Mouse (Mus musculus): ENCODE measurements around the gene Phf21a. TPM values are rescaled to one million over a fixed set of nuclear protein-coding genes. Genes with fewer than 3 reads are reported as not detected.
A peak's percentile ranks its signal among the peaks of the same experiment; 100 is the strongest.

Phf21a gene
- polyA plus RNA-seq, 1 experiment from 2014 or later = 30.6 TPM

- no peaks in the 10 kb centered on the region for H3K36me3 ChIP-seq (ENCODE audit: control insufficient read depth, insufficient read depth, low read length)
- no peak overlapping the region for H3K9ac ChIP-seq (ENCODE audit: low read depth, low read length)
- WGBS = 31% methylated on average over 5 of the region's 5 CpGs
- H3K27ac ChIP-seq (ENCODE audit: low read depth, low read length) = 0 out of 2 replicates have a peak overlapping the region, but pooled peaks have one; percentile 35
- no peaks in the 10 kb centered on the region for H3K9me3 ChIP-seq (ENCODE audit: control insufficient read depth, low read length)
- peaks cover 6% of the 10 kb centered on the region for H3K4me1 ChIP-seq (ENCODE audit: control insufficient read depth, insufficient read depth, low read depth, low read length)
- H3K27me3 ChIP-seq (replicated peaks; ENCODE audit: control insufficient read depth, insufficient read depth, low read length) = no peaks in the 10 kb centered on the region
- no peak overlapping the region for H3K4me3 ChIP-seq (ENCODE audit: low read length)
- ATAC-seq = no peak
- no peak overlapping the region for H3K4me2 ChIP-seq (ENCODE audit: low read length)
Measured at GRCm38 (mm10) chr2:92301849-92302607, 209.1 kb downstream of the Phf21a start.

- H3K4me3 ChIP-seq (ENCODE audit: low read length) = no peak overlapping the region
- no peak for ATAC-seq
- 0 out of 2 replicates have a peak, but pooled peaks cover 1% of the 10 kb centered on the region for H3K4me1 ChIP-seq (ENCODE audit: control insufficient read depth, insufficient read depth, low read depth, low read length)
- no peaks in the 10 kb centered on the region for H3K27me3 ChIP-seq (replicated peaks; ENCODE audit: control insufficient read depth, insufficient read depth, low read length)
- no peaks in the 10 kb centered on the region for H3K36me3 ChIP-seq (ENCODE audit: control insufficient read depth, insufficient read depth, low read length)
- H3K9ac ChIP-seq (ENCODE audit: low read depth, low read length) = no peak overlapping the region
- WGBS = 83% methylated on average over 4 of the region's 4 CpGs
- no peak overlapping the region for H3K4me2 ChIP-seq (ENCODE audit: low read length)
- no peaks in the 10 kb centered on the region for H3K9me3 ChIP-seq (ENCODE audit: control insufficient read depth, low read length)
- H3K27ac ChIP-seq (ENCODE audit: low read depth, low read length) = no peak overlapping the region
Measured at GRCm38 (mm10) chr2:92312542-92312941, 219.6 kb downstream of the Phf21a start.

DNA sequence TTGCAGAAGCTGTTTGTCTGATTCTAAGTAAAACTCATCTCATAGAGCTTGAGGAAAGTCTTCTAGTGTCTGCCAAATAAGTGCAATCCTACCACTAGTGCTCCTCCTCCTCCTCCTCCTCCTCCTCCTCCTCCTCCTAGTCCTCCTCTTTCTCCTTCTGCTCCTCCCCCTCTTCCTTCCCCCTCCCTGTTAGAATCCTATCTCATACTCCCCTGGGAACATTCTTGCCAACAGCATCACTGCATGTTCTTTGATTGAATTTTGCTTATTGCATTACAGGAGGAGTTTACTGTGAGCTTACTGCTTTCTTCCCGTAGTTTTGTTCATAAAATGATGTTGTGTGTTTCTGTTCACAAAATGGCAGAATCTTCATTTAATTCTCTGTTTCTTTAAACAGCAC, 221.1 kb downstream of the Phf21a start:
- Histone ChIP-seq H3K9me3 (ENCODE audit: control insufficient read depth, low read length) (no peaks in the 10 kb centered on the region), H3K9ac (ENCODE audit: low read depth, low read length) (no peak overlapping the region), H3K4me3 (ENCODE audit: low read length) (no peak overlapping the region), H3K36me3 (ENCODE audit: control insufficient read depth, insufficient read depth, low read length) (no peaks in the 10 kb centered on the region), H3K4me1 (ENCODE audit: control insufficient read depth, insufficient read depth, low read depth, low read length) (no peaks in the 10 kb centered on the region), H3K27me3 (replicated peaks; ENCODE audit: control insufficient read depth, insufficient read depth, low read length) (no peaks in the 10 kb centered on the region), H3K4me2 (ENCODE audit: low read length) (no peak overlapping the region), H3K27ac (ENCODE audit: low read depth, low read length) (no peak overlapping the region)
- 79% methylated on average over 1 of the region's 1 CpGs for WGBS
- no peak for ATAC-seq

- 80% methylated on average over 3 of the region's 3 CpGs for WGBS
- Histone ChIP-seq H3K9ac (ENCODE audit: low read depth, low read length) (no peak overlapping the region), H3K9me3 (ENCODE audit: control insufficient read depth, low read length) (no peaks in the 10 kb centered on the region), H3K4me2 (ENCODE audit: low read length) (no peak overlapping the region), H3K4me1 (ENCODE audit: control insufficient read depth, insufficient read depth, low read depth, low read length) (no peaks in the 10 kb centered on the region), H3K4me3 (ENCODE audit: low read length) (no peak overlapping the region), H3K36me3 (ENCODE audit: control insufficient read depth, insufficient read depth, low read length) (no peaks in the 10 kb centered on the region), H3K27me3 (replicated peaks; ENCODE audit: control insufficient read depth, insufficient read depth, low read length) (no peaks in the 10 kb centered on the region), H3K27ac (ENCODE audit: low read depth, low read length) (no peak overlapping the region)
- ATAC-seq = no peak
Measured at GRCm38 (mm10) chr2:92316652-92317051, 223.7 kb downstream of the Phf21a start.

DNA sequence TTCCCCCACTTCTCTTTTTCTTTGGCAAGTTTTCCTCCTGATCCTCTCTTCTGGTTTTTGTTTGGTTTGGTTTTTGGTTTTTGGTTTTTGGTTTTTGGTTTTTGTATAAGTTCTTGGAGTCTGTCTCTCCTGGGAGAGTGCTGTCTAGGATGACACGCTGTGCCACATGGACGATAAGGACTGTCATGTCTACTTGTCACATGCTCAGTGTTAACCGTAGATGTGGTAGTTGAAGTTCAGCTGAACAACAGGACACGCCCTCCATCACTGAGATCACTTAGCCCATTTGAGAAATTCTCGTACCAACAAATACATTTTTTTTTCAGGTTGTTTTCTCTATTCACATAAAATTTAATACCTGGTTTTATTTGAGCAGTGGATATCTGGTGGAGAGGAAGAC, 224.3 kb downstream of the Phf21a start:
- WGBS = 85% methylated on average over 5 of the region's 5 CpGs
- H3K4me1 ChIP-seq (ENCODE audit: control insufficient read depth, insufficient read depth, low read depth, low read length) = no peaks in the 10 kb centered on the region
- no peaks in the 10 kb centered on the region for H3K9me3 ChIP-seq (ENCODE audit: control insufficient read depth, low read length)
- H3K27ac ChIP-seq (ENCODE audit: low read depth, low read length) = no peak overlapping the region
- no peak overlapping the region for H3K4me3 ChIP-seq (ENCODE audit: low read length)
- no peaks in the 10 kb centered on the region for H3K27me3 ChIP-seq (replicated peaks; ENCODE audit: control insufficient read depth, insufficient read depth, low read length)
- no peak overlapping the region for H3K4me2 ChIP-seq (ENCODE audit: low read length)
- no peak overlapping the region for H3K9ac ChIP-seq (ENCODE audit: low read depth, low read length)
- H3K36me3 ChIP-seq (ENCODE audit: control insufficient read depth, insufficient read depth, low read length) = no peaks in the 10 kb centered on the region
- ATAC-seq = no peak

- WGBS = 94% methylated on average over 2 of the region's 2 CpGs
- H3K9ac ChIP-seq (ENCODE audit: low read depth, low read length) = no peak overlapping the region
- ATAC-seq = no peak
Measured at GRCm38 (mm10) chr2:92322669-92323068, 229.8 kb downstream of the Phf21a start.

DNA sequence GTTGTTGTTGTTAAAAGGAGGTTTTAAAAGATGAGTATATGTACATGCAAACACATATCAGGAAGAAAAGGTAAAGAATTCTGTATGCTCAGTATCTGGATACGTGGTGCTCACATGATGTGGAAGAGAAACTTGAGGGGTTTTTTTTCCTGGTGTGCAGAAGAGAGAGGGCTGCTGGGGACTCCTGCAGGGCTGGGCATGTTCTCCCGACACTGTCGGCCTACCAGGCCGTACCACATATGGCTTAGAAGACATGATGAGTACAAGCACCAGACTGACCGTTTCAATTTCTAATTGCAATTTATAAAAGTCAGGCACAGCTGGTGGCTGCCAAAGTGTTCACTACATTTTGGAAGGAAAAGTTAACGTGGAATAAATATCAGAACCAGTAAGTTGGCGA, 232.8 kb downstream of the Phf21a start:
- peaks cover 13% of the 10 kb centered on the region for H3K36me3 ChIP-seq (ENCODE audit: control insufficient read depth, insufficient read depth, low read length)
- H3K27me3 ChIP-seq (replicated peaks; ENCODE audit: control insufficient read depth, insufficient read depth, low read length) = no peaks in the 10 kb centered on the region
- no peak overlapping the region for H3K27ac ChIP-seq (ENCODE audit: low read depth, low read length)
- H3K4me3 ChIP-seq (ENCODE audit: low read length) = no peak overlapping the region
- no peaks in the 10 kb centered on the region for H3K4me1 ChIP-seq (ENCODE audit: control insufficient read depth, insufficient read depth, low read depth, low read length)
- no peak for ATAC-seq
- 85% methylated on average over 7 of the region's 7 CpGs for WGBS
- no peaks in the 10 kb centered on the region for H3K9me3 ChIP-seq (ENCODE audit: control insufficient read depth, low read length)
- H3K9ac ChIP-seq (ENCODE audit: low read depth, low read length) = no peak overlapping the region
- no peak overlapping the region for H3K4me2 ChIP-seq (ENCODE audit: low read length)

More at GRCm38 (mm10) chr2:92322669-92323068, 229.8 kb downstream of the Phf21a start:
- Histone ChIP-seq H3K27ac (ENCODE audit: low read depth, low read length) (no peak overlapping the region), H3K9me3 (ENCODE audit: control insufficient read depth, low read length) (no peaks in the 10 kb centered on the region), H3K27me3 (replicated peaks; ENCODE audit: control insufficient read depth, insufficient read depth, low read length) (no peaks in the 10 kb centered on the region), H3K36me3 (ENCODE audit: control insufficient read depth, insufficient read depth, low read length) (peaks cover 7% of the 10 kb centered on the region), H3K4me2 (ENCODE audit: low read length) (no peak overlapping the region), H3K4me1 (ENCODE audit: control insufficient read depth, insufficient read depth, low read depth, low read length) (no peaks in the 10 kb centered on the region), H3K4me3 (ENCODE audit: low read length) (no peak overlapping the region)

GRCm38 (mm10) chr2:92326221-92326620, 233.3 kb downstream of the Phf21a start:
- no peak overlapping the region for H3K4me3 ChIP-seq (ENCODE audit: low read length)
- H3K9me3 ChIP-seq (ENCODE audit: control insufficient read depth, low read length) = no peaks in the 10 kb centered on the region
- no peaks in the 10 kb centered on the region for H3K27me3 ChIP-seq (replicated peaks; ENCODE audit: control insufficient read depth, insufficient read depth, low read length)
- no peak overlapping the region for H3K4me2 ChIP-seq (ENCODE audit: low read length)
- ATAC-seq = no peak
- no peak overlapping the region for H3K9ac ChIP-seq (ENCODE audit: low read depth, low read length)
- H3K27ac ChIP-seq (ENCODE audit: low read depth, low read length) = no peak overlapping the region
- H3K36me3 ChIP-seq (ENCODE audit: control insufficient read depth, insufficient read depth, low read length) = peaks cover 13% of the 10 kb centered on the region
- 77% methylated on average over 1 of the region's 1 CpGs for WGBS
- H3K4me1 ChIP-seq (ENCODE audit: control insufficient read depth, insufficient read depth, low read depth, low read length) = no peaks in the 10 kb centered on the region

- no peaks in the 10 kb centered on the region for H3K4me1 ChIP-seq (ENCODE audit: control insufficient read depth, insufficient read depth, low read depth, low read length)
- H3K4me2 ChIP-seq (ENCODE audit: low read length) = no peak overlapping the region
- H3K9ac ChIP-seq (ENCODE audit: low read depth, low read length) = no peak overlapping the region
- peaks cover 21% of the 10 kb centered on the region for H3K36me3 ChIP-seq (ENCODE audit: control insufficient read depth, insufficient read depth, low read length)
- ATAC-seq = no peak
- H3K27ac ChIP-seq (ENCODE audit: low read depth, low read length) = no peak overlapping the region
- H3K27me3 ChIP-seq (replicated peaks; ENCODE audit: control insufficient read depth, insufficient read depth, low read length) = no peaks in the 10 kb centered on the region
- 91% methylated on average over 4 of the region's 4 CpGs for WGBS
- H3K4me3 ChIP-seq (ENCODE audit: low read length) = no peak overlapping the region
- no peaks in the 10 kb centered on the region for H3K9me3 ChIP-seq (ENCODE audit: control insufficient read depth, low read length)
Measured at GRCm38 (mm10) chr2:92327601-92328000, 234.7 kb downstream of the Phf21a start.
